Mouse (Mus musculus): ENCODE data around the gene Cyfip1. TPM values are rescaled to one million over a fixed set of nuclear protein-coding genes. Genes with fewer than 3 reads are reported as not detected.

Gene Cyfip1
- total and polyA plus RNA-seq, 3 experiments: 20.1 to 29.3 (median 27.8) TPM

- TF ChIP-seq ZMIZ1 (IDR thresholded peaks at IDR 0.05; ENCODE audit: low read depth, low read length) (no peak), CHD2 (IDR thresholded peaks at IDR 0.05; ENCODE audit: low read length) (no peak), ELF1 (IDR thresholded peaks at IDR 0.05; ENCODE audit: low read depth, low read length) (no peak), NRF1 (IDR thresholded peaks at IDR 0.05; ENCODE audit: low read depth, low read length) (no peak), POLR2AphosphoS2 (IDR thresholded peaks at IDR 0.05; ENCODE audit: low read depth, low read length) (no peak), E2F4 (IDR thresholded peaks at IDR 0.05; ENCODE audit: insufficient replicate concordance, low read depth, low read length) (no peak), MAZ (IDR thresholded peaks at IDR 0.05; ENCODE audit: low read depth, low read length) (no peak), JUND (conservative IDR thresholded peaks at IDR 0.05; ENCODE audit: low read depth, low read length) (no peak), MAX (IDR thresholded peaks at IDR 0.05; ENCODE audit: low read length) (no peak), TCF12 (IDR thresholded peaks at IDR 0.05; ENCODE audit: low read depth, low read length) (no peak), ZNF384 (IDR thresholded peaks at IDR 0.05; ENCODE audit: low read depth, low read length) (no peak), EP300 (IDR thresholded peaks at IDR 0.05; ENCODE audit: low read length) (no peak), MEF2A (IDR thresholded peaks at IDR 0.05; ENCODE audit: borderline replicate concordance, low read depth, low read length) (no peak)
- Histone ChIP-seq H3K36me3 (replicated peaks in 1 of 2; ENCODE audit: control insufficient read depth in 1 of 2, insufficient read depth in 1 of 2, low read length in 1 of 2) (peaks cover 0 to 13% of the 10 kb centered on the region in 2 experiments), H3K27ac (ENCODE audit: insufficient read depth, low read depth) (no peak overlapping the region), H3K79me2 (replicated peaks; ENCODE audit: control insufficient read depth, extremely low read depth, insufficient read depth, poor library complexity, severe bottlenecking) (peaks cover 8% of the 10 kb centered on the region; the same call in 1 of the 2 replicates), H3K27me3 (replicated peaks) (no peaks in the 10 kb centered on the region), H3K4me2 (ENCODE audit: insufficient read depth, low read depth, poor library complexity, severe bottlenecking) (no peak overlapping the region), H3K4me1 (ENCODE audit: control insufficient read depth in 1 of 2, insufficient read depth in 2 of 2) (peaks cover under 1 to 54% of the 10 kb centered on the region in 2 experiments; a peak in 2 of 4 replicates), H3K9ac (ENCODE audit: insufficient read depth, low read depth) (no peak overlapping the region), H3K4me3 (replicated peaks in 1 of 3; ENCODE audit: low read depth in 2 of 3, low read length in 2 of 3, poor library complexity in 1 of 3) (no peak overlapping the region), H3K9me3 (replicated peaks; ENCODE audit: low read length) (no peaks in the 10 kb centered on the region)
- DNase-seq (ENCODE audit: extremely low read depth): no peak
- in situ Hi-C loops (cut with MboI; ENCODE audit: low pct_ligation_motif_present, low pct_unique_long_range_greater_than_20kb, low sequenced_read_pairs): no loop called here
- dilution Hi-C loops (cut with MboI; ENCODE audit: extremely low pct_ligation_motif_present, extremely low pct_unique_long_range_greater_than_20kb, low sequenced_read_pairs): no loop called here
These were observed 5.2 kb downstream of the Cyfip1 start for GRCm38 (mm10) chr7:55846606-55847312.

DNA sequence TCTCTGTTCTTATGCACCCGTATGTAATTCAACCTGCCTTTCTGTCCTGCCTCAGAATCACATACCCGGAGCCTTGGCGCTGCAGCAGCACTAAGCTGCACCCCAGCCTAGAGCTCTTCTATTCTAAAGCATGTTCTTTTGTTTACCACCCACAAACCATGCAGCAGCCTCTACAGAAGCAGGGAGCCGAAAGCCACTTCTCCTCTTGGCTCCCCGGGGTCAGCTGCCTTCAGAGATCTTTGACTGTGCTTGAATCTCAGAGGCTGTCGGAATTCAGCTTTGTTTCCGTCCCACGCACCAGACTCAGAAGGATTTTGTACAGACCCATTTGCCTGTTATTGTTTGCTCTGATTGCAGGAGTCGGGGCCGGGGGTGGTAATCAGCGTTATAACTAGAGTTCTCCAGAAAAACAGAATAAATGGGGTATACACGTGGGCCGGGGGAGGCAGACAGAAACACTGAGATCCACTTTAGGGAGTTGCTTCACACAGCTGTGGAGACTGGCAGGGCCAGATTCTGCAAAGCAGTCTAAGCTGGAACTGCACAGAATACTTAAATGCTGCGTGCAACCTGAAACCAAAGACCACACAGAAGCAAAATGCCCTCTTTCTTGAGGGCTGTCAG is 8.5 kb downstream of the Cyfip1 start:
- no peak overlapping the region for H3K9ac ChIP-seq (ENCODE audit: insufficient read depth, low read depth)
- TF ChIP-seq ETS1 (conservative IDR thresholded peaks at IDR 0.05; ENCODE audit: low read depth, low read length) (no peak), TCF12 (IDR thresholded peaks at IDR 0.05; ENCODE audit: low read depth, low read length) (no peak), MAZ (IDR thresholded peaks at IDR 0.05; ENCODE audit: low read depth, low read length) (no peak), CTCF (conservative IDR thresholded peaks at IDR 0.05 in 1 of 2, IDR thresholded peaks at IDR 0.05 in 1 of 2; ENCODE audit: low read depth in 2 of 2, low read length in 2 of 2) (no peak), ZC3H11A (IDR thresholded peaks at IDR 0.05; ENCODE audit: low read depth, low read length) (no peak), MYC (IDR thresholded peaks at IDR 0.05; ENCODE audit: low read depth, low read length) (no peak), PAX5 (IDR thresholded peaks at IDR 0.05; ENCODE audit: low read length) (no peak), KAT2A (IDR thresholded peaks at IDR 0.05; ENCODE audit: insufficient replicate concordance, low read length) (no peak)
- H3K27ac ChIP-seq (ENCODE audit: insufficient read depth, low read depth): no peak overlapping the region
- no peak overlapping the region for H3K4me2 ChIP-seq (ENCODE audit: insufficient read depth, low read depth, poor library complexity, severe bottlenecking)
- dilution Hi-C loops (cut with MboI; ENCODE audit: extremely low pct_ligation_motif_present, extremely low pct_unique_long_range_greater_than_20kb, low sequenced_read_pairs) (no loop called here), in situ Hi-C loops (cut with MboI; ENCODE audit: low pct_ligation_motif_present, low pct_unique_long_range_greater_than_20kb, low sequenced_read_pairs) (no loop called here)
- H3K79me2 ChIP-seq (replicated peaks; ENCODE audit: control insufficient read depth, extremely low read depth, insufficient read depth, poor library complexity, severe bottlenecking): peaks cover 14% of the 10 kb centered on the region; the same call in 1 of the 2 replicates
- peaks cover 3 to 76% of the 10 kb centered on the region in 2 experiments; a peak in 3 of 4 replicates for H3K4me1 ChIP-seq (ENCODE audit: control insufficient read depth in 1 of 2, insufficient read depth in 2 of 2)
- no peak for DNase-seq (ENCODE audit: extremely low read depth)
- no peak overlapping the region for H3K4me3 ChIP-seq (replicated peaks in 1 of 3; ENCODE audit: low read depth in 2 of 3, low read length in 2 of 3, poor library complexity in 1 of 3)
- peaks cover 0 to 7% of the 10 kb centered on the region in 2 experiments for H3K36me3 ChIP-seq (replicated peaks in 1 of 2; ENCODE audit: control insufficient read depth in 1 of 2, insufficient read depth in 1 of 2, low read length in 1 of 2)
- H3K9me3 ChIP-seq (replicated peaks; ENCODE audit: low read length): no peaks in the 10 kb centered on the region
- no peaks in the 10 kb centered on the region for H3K27me3 ChIP-seq (replicated peaks)
